Mouse (Mus musculus): ENCODE measurements around the gene Defb10.
"Not testable (repeated sequence)": the region's sequence is repeated elsewhere in the genome, so short reads cannot be mapped to it uniquely, and the experiment has no call there.

Gene Defb10

GRCm38 (mm10) chr8:21858586-21858985, at the start of gene Defb10:
Gene Defb10, plus strand, starts transcription at chr8:21858901.
- not testable (repeated sequence) for DNase-seq (ENCODE audit: low spot score)

- not testable (repeated sequence) for DNase-seq (ENCODE audit: low spot score)
Observed at GRCm38 (mm10) chr8:21885321-21885720, 26.6 kb downstream of the Defb10 start, which contains the start of gene Defb9. Gene Defb9, minus strand, starts transcription at chr8:21885421.

- not testable (repeated sequence) for DNase-seq (ENCODE audit: low spot score)
Observed at GRCm38 (mm10) chr8:21906290-21906689, 47.6 kb downstream of the Defb10 start, which contains the start of gene Defb11. Gene Defb11, minus strand, starts transcription at chr8:21906412.
